Mouse (Mus musculus): Measurements from ENCODE around the gene Clec4g.

Gene Clec4g

GRCm38 (mm10) chr8:3679236-3679635, 41.2 kb downstream of the Clec4g start:
- no peak for DNase-seq (ENCODE audit: low spot score in 2 of 2)

- no peak for DNase-seq (ENCODE audit: low spot score in 2 of 2)
Measured at GRCm38 (mm10) chr8:3678831-3679230, 41.6 kb downstream of the Clec4g start.

DNA sequence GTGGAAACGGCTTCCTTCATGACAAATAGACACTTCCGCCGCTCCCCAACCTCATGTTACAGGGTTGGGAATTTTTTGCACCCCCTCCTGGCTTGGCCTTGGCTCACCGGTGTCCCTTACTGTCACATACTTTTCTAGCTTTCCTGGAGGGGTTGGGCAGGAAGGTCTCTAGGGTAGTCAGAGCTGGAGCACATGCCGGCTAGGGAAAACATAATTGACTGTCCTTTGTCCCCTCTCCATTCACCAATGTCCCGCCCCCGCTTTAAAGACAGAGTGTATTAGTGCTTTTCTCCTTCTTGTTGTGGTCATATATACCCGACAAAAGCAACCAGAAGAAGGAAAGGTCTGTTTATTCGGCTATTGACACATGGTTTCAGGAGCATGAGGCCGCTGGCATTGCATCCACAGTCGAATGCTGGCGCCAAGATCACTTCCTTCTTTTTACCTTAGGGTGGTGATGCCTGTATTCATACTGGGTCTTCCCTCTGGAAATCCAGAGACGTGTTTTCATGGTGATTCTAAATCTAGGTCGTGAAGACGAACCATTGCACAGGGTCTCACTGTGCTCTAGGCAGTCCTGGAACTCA, 43.4 kb downstream of the Clec4g start:
- no peak for DNase-seq (ENCODE audit: low spot score in 2 of 2)

DNA sequence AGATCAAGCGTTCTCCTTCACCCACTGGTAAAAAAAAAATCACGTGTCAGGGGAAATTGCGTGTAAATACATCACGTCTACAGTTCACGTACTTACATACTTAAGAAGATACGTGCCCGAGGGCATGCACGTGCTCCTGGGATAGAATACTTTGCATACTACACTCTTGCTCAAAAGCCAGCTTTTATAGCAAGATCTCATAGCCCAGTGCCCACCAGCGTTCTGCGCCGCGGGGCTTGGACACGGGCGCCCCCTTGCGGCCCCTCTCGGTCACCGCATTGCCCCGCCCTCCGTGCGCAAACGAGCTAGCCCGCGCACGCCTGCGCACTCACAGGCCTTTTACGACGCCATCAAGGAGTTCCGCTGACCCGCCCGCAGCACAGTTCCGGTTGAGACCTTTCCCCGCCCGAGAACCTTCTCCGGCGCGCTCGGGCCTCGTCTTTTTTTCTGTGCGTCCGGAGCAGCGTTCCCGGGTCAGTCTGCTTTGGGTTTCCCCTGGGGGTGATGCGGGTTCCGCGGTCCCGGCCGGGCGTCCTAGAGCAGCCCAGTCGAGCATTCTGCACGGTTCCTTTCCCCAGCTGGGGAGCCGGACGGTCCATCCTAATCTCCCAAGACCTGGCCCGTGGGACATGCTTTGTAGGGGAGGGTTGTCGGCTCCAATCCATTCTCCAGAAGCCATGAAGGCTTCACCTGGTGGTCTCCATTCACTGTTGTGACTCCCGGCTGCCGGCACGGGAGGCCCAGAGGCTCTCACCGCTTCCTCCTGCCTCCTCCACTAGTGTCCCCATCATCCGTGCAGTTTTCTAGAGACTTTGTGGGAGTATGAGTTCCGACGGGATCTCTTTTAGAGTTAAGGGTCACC, 44.1 kb downstream of the Clec4g start, which contains the start of gene Trappc5:
Gene Trappc5 (plus strand): TSS at position 169 of the 862 bp plus-strand sequence.
- peak; percentile 87 to 91 for DNase-seq (ENCODE audit: low spot score in 2 of 2)

- DNase-seq (ENCODE audit: low spot score in 2 of 2), result no peak
Measured at GRCm38 (mm10) chr8:3674671-3675070, 45.8 kb downstream of the Clec4g start.

DNA sequence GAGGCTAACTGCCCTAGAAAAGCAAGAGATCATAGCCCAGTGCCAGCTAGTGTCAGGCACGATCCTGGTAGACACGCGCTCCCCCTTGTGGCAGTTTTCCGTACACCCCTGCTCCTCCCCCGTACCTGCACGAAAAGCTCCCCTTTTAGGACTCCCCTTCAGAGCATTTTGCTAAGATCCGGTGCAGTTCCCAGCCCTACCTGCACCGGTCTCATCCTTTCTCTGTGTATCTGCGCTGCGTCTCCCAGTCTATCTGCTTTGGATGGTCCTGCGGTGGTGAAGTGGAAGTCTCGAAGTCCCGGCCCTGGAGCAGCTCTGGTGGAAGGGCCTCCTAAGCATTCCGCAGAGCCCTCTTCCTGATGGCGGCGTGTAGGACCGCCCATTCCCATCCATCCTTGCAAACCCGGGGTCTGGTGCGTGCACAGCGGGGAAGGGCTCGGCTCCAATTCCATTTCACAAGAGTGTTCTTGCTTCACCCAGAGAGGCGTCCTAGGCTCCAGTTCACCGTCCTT, 48.4 kb downstream of the Clec4g start, which contains the start of gene Fcor:
Gene Fcor (minus strand): TSS at position 383 of the 512 bp plus-strand sequence.
- peak; percentile 68 to 84 for DNase-seq (ENCODE audit: low spot score in 2 of 2)

GRCm38 (mm10) chr8:3670388-3670787, 50.1 kb downstream of the Clec4g start:
- DNase-seq (ENCODE audit: low spot score in 2 of 2), result no peak

- DNase-seq (ENCODE audit: low spot score in 2 of 2), result no peak
Measured at GRCm38 (mm10) chr8:3665507-3665906, 54.9 kb downstream of the Clec4g start, which contains the start of gene Mcemp1. TSS of gene Mcemp1 (plus strand) at chr8:3665754.

DNA sequence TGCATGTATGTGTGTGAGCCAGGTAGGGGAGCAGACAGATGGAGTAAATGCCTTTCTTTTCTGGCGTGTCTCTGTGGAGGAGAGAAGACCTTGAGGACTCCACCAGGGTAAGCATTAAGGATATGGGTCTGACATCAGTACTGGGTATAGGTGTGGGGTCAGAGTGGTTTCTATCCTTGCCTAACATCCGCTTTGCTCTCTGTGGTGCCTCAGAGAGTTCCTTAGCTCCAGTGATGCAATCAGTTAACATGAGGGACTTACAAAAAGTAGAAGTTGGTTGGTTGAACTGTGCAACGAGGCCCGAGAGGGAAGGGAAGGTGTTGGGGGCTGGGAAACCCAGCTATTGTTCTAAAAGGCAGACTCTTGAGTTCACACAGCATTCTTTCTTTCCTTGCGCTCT, 56.0 kb downstream of the Clec4g start:
- DNase-seq (ENCODE audit: low spot score in 2 of 2), result no peak

GRCm38 (mm10) chr8:3660889-3661288, 59.6 kb downstream of the Clec4g start:
- DNase-seq (ENCODE audit: low spot score in 2 of 2), result no peak
